Mouse (Mus musculus) embryonic facial prominence, embryonic 12.5 days (tissue): ENCODE measurements at regions not wholly inside any gene's neighbourhood (a gene's known extent, or its start where the extent isn't known, plus 50 kb on each side); places are given as distances from the start of the nearest gene placed in this dataset.

Experiments used
- ATAC-seq: fragments of 200-750 bp; cut with Nextera tagmentation; 2 replicates; pipeline ENCODE4 v1.8.0; 2017; ENCODE audit not compliant: insufficient number of reproducible peaks, insufficient read depth, low FRiP score, low TSS enrichment
- H3K27ac ChIP-seq: fragments of 300-500 bp; sonication (generic); 2 replicates; pipeline ENCODE4 v1.5.1; 2016; ENCODE audit warnings: mild to moderate bottlenecking
- H3K27me3 ChIP-seq: fragments of 300-500 bp; sonication (generic); 2 replicates; pipeline ENCODE4 v1.6.1; 2016; ENCODE audit warnings: mild to moderate bottlenecking, moderate library complexity
- H3K36me3 ChIP-seq: fragments of 300-500 bp; sonication (generic); 2 replicates; pipeline ENCODE4 v1.6.1; 2016; ENCODE audit warnings: mild to moderate bottlenecking
- H3K4me1 ChIP-seq: fragments of 300-500 bp; sonication (generic); 2 replicates; pipeline ENCODE4 v1.6.1; 2016
- H3K4me2 ChIP-seq: fragments of 300-500 bp; sonication (generic); replicated peaks from 2 replicates; pipeline ENCODE4 v1.6.1; 2016; ENCODE audit warnings: mild to moderate bottlenecking, moderate library complexity
- H3K4me3 ChIP-seq: fragments of 300-500 bp; sonication (generic); 2 replicates; pipeline ENCODE4 v1.5.1; 2016; ENCODE audit warnings: mild to moderate bottlenecking
- H3K9ac ChIP-seq: fragments of 300-500 bp; sonication (generic); 2 replicates; pipeline ENCODE4 v1.6.1; 2016; ENCODE audit warnings: mild to moderate bottlenecking, moderate library complexity
- H3K9me3 ChIP-seq: fragments of 300-500 bp; sonication (generic); 2 replicates; pipeline ENCODE4 v1.6.1; 2016; ENCODE audit warnings: mild to moderate bottlenecking, moderate library complexity
- WGBS: fragments of 180-500 bp; shearing (Covaris S2); methylation state at CpG from one replicate; pipeline ENCODE4 v1.1.7; 2016; 5-methylcytosine and 5-hydroxymethylcytosine counted together

- WGBS, result 92% methylated on average over 3 of the region's 3 CpGs
- H3K27ac ChIP-seq, result no peak overlapping the region
- no peaks in the 10 kb centered on the region for H3K4me1 ChIP-seq
- H3K27me3 ChIP-seq, result no peaks in the 10 kb centered on the region
- H3K4me3 ChIP-seq, result no peak overlapping the region
- no peaks in the 10 kb centered on the region for H3K9me3 ChIP-seq
- no peaks in the 10 kb centered on the region for H3K36me3 ChIP-seq
- no peak overlapping the region for H3K9ac ChIP-seq
- no peak overlapping the region for H3K4me2 ChIP-seq
- ATAC-seq, result no peak
Measured at GRCm38 (mm10) chr11:26826194-26826593, 232.4 kb upstream of the Vrk2 start.

DNA sequence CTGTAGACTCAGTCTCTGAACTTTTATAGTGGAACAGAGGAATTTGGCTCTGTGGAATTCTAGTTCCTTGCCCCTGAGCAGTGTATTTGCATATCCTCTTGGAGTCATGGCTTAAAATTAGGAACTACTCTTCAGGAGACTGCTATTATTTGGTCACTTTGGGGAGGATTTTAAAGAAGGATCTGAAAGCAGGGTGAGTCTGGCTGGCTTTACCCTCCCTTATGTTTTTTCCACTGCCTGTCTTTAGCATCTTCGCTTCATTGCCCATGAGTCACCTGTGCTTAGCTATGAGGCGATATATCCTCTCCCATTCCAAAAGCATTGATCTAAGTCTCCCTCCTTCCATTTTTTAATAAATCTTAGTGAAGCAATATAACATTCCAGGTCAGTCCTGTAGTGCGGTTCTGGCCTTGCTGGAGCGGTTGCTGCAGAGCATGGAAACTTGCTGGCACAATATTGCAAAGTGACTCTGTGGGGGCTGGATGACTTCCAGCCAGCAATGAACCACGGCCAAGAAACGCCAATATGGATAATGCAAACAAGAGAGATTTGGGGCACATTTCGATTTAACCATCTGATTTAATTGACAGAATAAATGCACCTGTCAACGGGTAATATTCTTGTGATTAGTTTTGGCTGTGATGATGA is 230.4 kb upstream of the Vrk2 start:
- H3K36me3 ChIP-seq, result no peaks in the 10 kb centered on the region
- no peak overlapping the region for H3K4me3 ChIP-seq
- H3K4me2 ChIP-seq, result no peak overlapping the region
- H3K4me1 ChIP-seq, result no peaks in the 10 kb centered on the region
- no peaks in the 10 kb centered on the region for H3K9me3 ChIP-seq
- WGBS, result 84% methylated on average over 8 of the region's 8 CpGs
- ATAC-seq, result no peak
- no peaks in the 10 kb centered on the region for H3K27me3 ChIP-seq
- H3K9ac ChIP-seq, result no peak overlapping the region
- H3K27ac ChIP-seq, result no peak overlapping the region

DNA sequence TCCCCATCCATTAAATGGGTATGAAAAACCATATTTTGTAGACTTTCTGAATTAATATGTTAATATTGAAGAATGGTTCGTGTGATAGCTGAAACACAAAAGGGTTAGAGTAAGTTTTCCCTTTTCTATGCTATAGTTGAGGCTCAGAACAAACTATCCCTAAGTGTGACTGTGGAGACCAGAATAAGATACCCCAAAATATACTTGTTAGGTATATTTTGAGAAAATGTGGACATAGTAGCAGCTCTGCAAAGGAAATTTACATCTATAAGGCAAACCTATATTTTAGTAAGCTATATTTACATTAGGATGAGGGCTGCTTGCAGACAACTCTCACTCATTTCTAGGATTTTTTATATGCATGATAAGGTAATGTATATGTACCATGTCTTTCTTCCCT is 227.3 kb upstream of the Vrk2 start:
- H3K9ac ChIP-seq, result no peak overlapping the region
- 68% methylated on average over 1 of the region's 1 CpGs for WGBS

GRCm38 (mm10) chr11:26817316-26817715 is 223.5 kb upstream of the Vrk2 start:
- Histone ChIP-seq H3K36me3 (no peaks in the 10 kb centered on the region), H3K4me1 (no peaks in the 10 kb centered on the region), H3K9ac (no peak overlapping the region), H3K4me3 (no peak overlapping the region), H3K4me2 (no peak overlapping the region), H3K27me3 (no peaks in the 10 kb centered on the region), H3K9me3 (no peaks in the 10 kb centered on the region), H3K27ac (no peak overlapping the region)
- ATAC-seq, result no peak

More for the DNA sequence above, 227.3 kb upstream of the Vrk2 start:
- Histone ChIP-seq H3K36me3 (no peaks in the 10 kb centered on the region), H3K9me3 (no peaks in the 10 kb centered on the region), H3K27ac (no peak overlapping the region), H3K4me2 (no peak overlapping the region), H3K4me1 (no peaks in the 10 kb centered on the region), H3K27me3 (no peaks in the 10 kb centered on the region), H3K4me3 (no peak overlapping the region)
- no peak for ATAC-seq

DNA sequence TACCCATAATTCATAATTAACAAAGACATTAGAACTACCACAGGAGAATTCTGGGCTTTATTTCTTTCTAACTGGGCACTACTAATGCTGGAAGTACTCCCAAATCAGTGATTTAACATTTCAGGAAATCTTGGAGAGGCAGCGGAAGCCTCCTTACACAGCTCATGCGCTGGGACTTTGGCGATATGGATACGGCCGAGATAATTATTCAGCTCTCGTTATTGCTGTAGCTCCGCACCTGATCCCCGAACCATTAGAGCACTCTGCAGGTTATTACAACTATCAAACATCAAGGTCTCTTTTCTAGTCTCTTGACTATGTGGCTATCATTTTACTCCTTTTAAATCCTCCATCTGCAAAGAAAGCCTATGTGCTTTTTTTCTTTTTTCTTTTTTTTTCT is 221.3 kb upstream of the Vrk2 start:
- no peak overlapping the region for H3K27ac ChIP-seq
- 76% methylated on average over 8 of the region's 8 CpGs for WGBS
- peak; percentile 69; the same call in 1 of the 2 replicates for ATAC-seq

DNA sequence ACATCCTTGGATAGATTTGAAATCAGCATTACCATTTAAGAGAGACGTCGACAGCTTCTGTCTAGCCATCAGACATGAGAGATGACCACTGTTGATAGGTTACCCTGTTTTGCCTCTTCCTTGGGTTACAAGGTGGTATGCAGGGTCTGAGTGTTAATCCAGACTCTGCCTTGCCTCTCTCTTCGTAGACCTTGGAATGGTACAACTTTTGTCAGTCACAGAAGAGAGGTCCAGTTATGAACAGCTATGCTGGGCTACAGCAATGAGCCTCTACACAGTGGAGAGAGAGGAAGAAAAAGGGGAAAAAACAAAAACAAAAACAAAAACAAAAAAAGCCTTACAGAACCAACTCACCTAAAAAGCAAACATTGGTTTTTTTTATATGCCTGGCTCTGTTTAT is 220.8 kb upstream of the Vrk2 start:
- H3K36me3 ChIP-seq, result no peaks in the 10 kb centered on the region
- WGBS, result 88% methylated on average over 3 of the region's 3 CpGs
- no peak overlapping the region for H3K4me3 ChIP-seq
- H3K4me1 ChIP-seq, result no peaks in the 10 kb centered on the region
- no peak overlapping the region for H3K4me2 ChIP-seq
- ATAC-seq, result no peak
- H3K9ac ChIP-seq, result no peak overlapping the region
- no peaks in the 10 kb centered on the region for H3K9me3 ChIP-seq
- H3K27me3 ChIP-seq, result no peaks in the 10 kb centered on the region
- H3K27ac ChIP-seq, result no peak overlapping the region

More for the DNA sequence above, 221.3 kb upstream of the Vrk2 start:
- Histone ChIP-seq H3K9ac (no peak overlapping the region), H3K27me3 (no peaks in the 10 kb centered on the region), H3K4me3 (no peak overlapping the region), H3K4me1 (no peaks in the 10 kb centered on the region), H3K4me2 (no peak overlapping the region), H3K9me3 (no peaks in the 10 kb centered on the region), H3K36me3 (no peaks in the 10 kb centered on the region)

GRCm38 (mm10) chr11:26802249-26802941 is 208.6 kb upstream of the Vrk2 start:
- H3K36me3 ChIP-seq, result no peaks in the 10 kb centered on the region

GRCm38 (mm10) chr11:26800296-26800695 is 206.5 kb upstream of the Vrk2 start:
- Histone ChIP-seq H3K4me3 (no peak overlapping the region), H3K4me2 (no peak overlapping the region), H3K9me3 (no peaks in the 10 kb centered on the region), H3K36me3 (no peaks in the 10 kb centered on the region), H3K9ac (no peak overlapping the region), H3K4me1 (no peaks in the 10 kb centered on the region), H3K27me3 (no peaks in the 10 kb centered on the region), H3K27ac (no peak overlapping the region)
- WGBS, result 77% methylated on average over 2 of the region's 2 CpGs
- no peak for ATAC-seq

More at GRCm38 (mm10) chr11:26802249-26802941, 208.6 kb upstream of the Vrk2 start:
- Histone ChIP-seq H3K27me3 (no peaks in the 10 kb centered on the region), H3K9me3 (no peaks in the 10 kb centered on the region), H3K27ac (no peak overlapping the region), H3K4me2 (no peak overlapping the region), H3K4me3 (no peak overlapping the region), H3K4me1 (no peaks in the 10 kb centered on the region), H3K9ac (no peak overlapping the region)
- no peak for ATAC-seq
- 76% methylated on average over 2 of the region's 2 CpGs for WGBS

GRCm38 (mm10) chr11:26794629-26794966 is 200.8 kb upstream of the Vrk2 start:
- Histone ChIP-seq H3K27ac (no peak overlapping the region), H3K9me3 (no peaks in the 10 kb centered on the region), H3K4me2 (no peak overlapping the region), H3K27me3 (no peaks in the 10 kb centered on the region), H3K4me3 (no peak overlapping the region), H3K4me1 (no peaks in the 10 kb centered on the region), H3K36me3 (no peaks in the 10 kb centered on the region), H3K9ac (no peak overlapping the region)
- WGBS, result 83% methylated on average over 3 of the region's 3 CpGs
- ATAC-seq, result no peak

DNA sequence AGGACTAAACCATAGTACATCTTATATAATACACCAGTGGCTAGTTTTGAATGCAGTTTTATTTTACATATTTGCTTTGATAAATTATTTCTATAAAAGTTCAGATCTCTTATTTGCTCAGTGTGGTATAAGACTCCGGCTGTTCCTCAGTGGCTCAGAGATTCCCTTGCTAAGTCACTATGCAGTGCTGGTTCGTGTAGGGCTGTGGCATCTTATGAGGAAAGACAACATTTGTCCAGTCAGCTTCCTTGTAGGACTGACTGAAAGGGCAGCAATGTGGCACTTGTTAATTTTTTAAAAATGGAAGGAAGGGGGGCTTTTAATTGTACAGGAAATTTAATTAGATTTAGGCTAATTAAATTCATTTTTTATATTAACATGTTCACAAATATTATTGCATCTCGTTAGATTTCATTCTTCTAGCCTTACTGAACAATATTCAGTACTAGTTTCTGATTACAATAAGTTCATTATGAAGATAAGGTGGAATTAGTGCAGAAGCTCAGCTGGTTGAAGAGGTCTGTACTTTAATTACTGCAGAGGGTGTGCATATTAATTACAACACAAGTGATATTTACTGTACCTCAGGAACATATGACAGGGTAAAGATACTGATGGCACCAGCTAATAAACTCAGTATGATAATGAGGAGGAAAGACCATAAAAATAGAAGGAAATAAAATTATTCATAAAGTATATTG is 200.3 kb upstream of the Vrk2 start:
- no peaks in the 10 kb centered on the region for H3K9me3 ChIP-seq
- H3K36me3 ChIP-seq, result no peaks in the 10 kb centered on the region
- no peak overlapping the region for H3K9ac ChIP-seq
- no peak overlapping the region for H3K4me2 ChIP-seq
- H3K27me3 ChIP-seq, result no peaks in the 10 kb centered on the region
- no peaks in the 10 kb centered on the region for H3K4me1 ChIP-seq
- no peak for ATAC-seq
- WGBS, result 79% methylated on average over 3 of the region's 3 CpGs
- no peak overlapping the region for H3K4me3 ChIP-seq
- no peak overlapping the region for H3K27ac ChIP-seq

DNA sequence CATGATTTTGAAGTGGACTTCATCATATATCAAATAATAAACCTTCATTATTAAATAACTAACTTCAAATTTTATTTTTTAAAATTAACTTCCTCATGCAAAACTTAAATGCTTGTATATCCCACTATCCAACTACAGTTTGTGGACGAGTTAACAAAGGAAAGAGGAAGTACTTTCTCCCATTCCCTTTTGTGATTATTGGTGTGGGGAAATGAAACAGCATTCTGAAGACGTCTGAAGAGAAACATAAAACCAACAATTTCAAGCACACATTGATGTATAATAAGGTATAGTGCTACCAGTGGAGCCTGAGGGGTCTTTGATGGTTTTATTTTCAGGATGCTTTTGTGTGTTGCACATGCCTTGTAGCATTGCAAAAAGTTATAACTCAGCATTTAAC is 195.5 kb upstream of the Vrk2 start:
- H3K9ac ChIP-seq, result no peak overlapping the region
- peaks cover 6% of the 10 kb centered on the region; the same call in 1 of the 2 replicates for H3K4me1 ChIP-seq
- H3K9me3 ChIP-seq, result no peaks in the 10 kb centered on the region
- no peak for ATAC-seq
- H3K36me3 ChIP-seq, result no peaks in the 10 kb centered on the region
- no peak overlapping the region for H3K27ac ChIP-seq
- H3K4me2 ChIP-seq, result no peak overlapping the region
- H3K27me3 ChIP-seq, result no peaks in the 10 kb centered on the region
- 38% methylated on average over 2 of the region's 2 CpGs for WGBS
- H3K4me3 ChIP-seq, result no peak overlapping the region

DNA sequence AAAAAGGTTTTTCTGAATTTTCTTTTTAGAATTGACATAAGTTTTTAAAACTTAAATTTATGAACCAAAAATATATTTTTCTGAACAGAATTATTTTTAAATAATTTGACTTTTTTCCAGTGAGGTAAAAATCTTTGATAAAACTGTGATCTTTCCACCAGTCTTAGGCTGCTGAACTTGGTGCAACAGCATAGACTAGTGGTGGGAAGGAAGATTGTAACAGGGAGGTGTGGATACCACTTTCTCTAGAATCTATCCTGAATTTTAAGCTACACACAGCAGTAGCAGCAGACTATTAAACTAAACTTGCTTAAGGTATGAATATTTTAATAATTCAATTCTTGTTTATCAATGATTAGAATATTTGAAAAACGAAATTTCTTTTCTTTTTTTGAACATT is 191.4 kb upstream of the Vrk2 start:
- no peak for ATAC-seq
- no peak overlapping the region for H3K4me2 ChIP-seq
- 21% methylated on average over 1 of the region's 1 CpGs for WGBS

More for the DNA sequence above, 191.4 kb upstream of the Vrk2 start:
- Histone ChIP-seq H3K9me3 (no peaks in the 10 kb centered on the region), H3K27me3 (no peaks in the 10 kb centered on the region), H3K36me3 (no peaks in the 10 kb centered on the region), H3K27ac (no peak overlapping the region), H3K4me3 (no peak overlapping the region), H3K9ac (no peak overlapping the region), H3K4me1 (peaks cover 12% of the 10 kb centered on the region; the same call in 1 of the 2 replicates)
